9 mouse cellular contexts compared by ENCODE assay signal in the genomic region with DNA sequence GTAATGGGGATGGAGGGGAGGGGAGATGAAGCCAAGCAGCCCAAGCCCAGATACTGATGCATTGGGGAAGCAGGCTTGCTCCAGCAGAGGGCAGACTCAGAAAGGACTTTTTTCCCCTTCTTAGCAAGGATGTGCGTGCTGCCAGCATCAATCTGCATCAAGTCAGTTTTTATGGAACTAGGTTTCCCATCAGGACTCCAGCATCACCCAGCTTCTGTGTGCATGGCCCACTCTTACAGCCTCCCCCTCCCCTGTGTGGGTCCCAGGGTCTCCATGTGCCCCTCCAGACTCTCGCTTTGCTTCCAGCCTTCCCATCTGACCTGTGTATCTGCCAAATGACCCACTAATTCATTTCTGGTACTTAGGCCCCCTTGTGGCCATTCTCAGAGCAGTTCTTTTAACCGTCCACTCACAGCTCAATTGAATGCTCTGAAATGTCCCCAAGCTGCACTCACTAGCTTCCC.
DNase-seq lines count a peak whose midpoint lies in the region; ATAC-seq lines count a peak whose summit lies in the region.
"Had no signal": no experiment of that assay in that cellular context is flagged by ENCODE, and none has a peak within 500 bp of the region (broad histone marks: within the 10 kb centered on the region; RNA-seq: fewer than 3 reads in every experiment).

No protein-coding gene starts in this region.

- peak; percentile 18 for DNase-seq in urinary bladder, postnatal 25 days (ENCODE audit: low spot score)
- no peak for DNase-seq in urinary bladder, postnatal 10 days (ENCODE audit: low spot score)
- DNase-seq in embryonic facial prominence, embryonic 11.5 days (ENCODE audit: low spot score), result peak; percentile 72
- peak; percentile 49 for DNase-seq in heart, postnatal 4 days
- DNase-seq in layer of hippocampus, adult 11-12 months (ENCODE audit: low spot score), result peak; percentile 64
- DNase-seq in lung, postnatal 10 days, result peak; percentile 65
- peak; percentile 31 to 52 for DNase-seq in right cerebral cortex, adult 2 months (ENCODE audit: low spot score in 2 of 2)
- no peak for DNase-seq in thymus, postnatal 4 days

- H3K36me3 ChIP-seq in embryonic facial prominence, embryonic 11.5 days (replicated peaks; ENCODE audit: control insufficient read depth, insufficient read depth, low read depth, low read length), result no peaks in the 10 kb centered on the region

- H3K4me2 ChIP-seq in embryonic facial prominence, embryonic 11.5 days (ENCODE audit: low read depth, low read length), result no peak overlapping the region
- H3K4me2 ChIP-seq: lung, embryonic 15.5 days had no signal

- no peak overlapping the region for H3K9ac ChIP-seq in embryonic facial prominence, embryonic 11.5 days (replicated peaks; ENCODE audit: low read length)
- H3K9ac ChIP-seq: lung, embryonic 15.5 days had no signal

- 18% methylated on average over 3 of the region's 3 CpGs for WGBS in embryonic facial prominence, embryonic 11.5 days

- peak; percentile 32; the same call in 1 of the 2 replicates for ATAC-seq in embryonic facial prominence, embryonic 11.5 days (replicated peaks; ENCODE audit: insufficient number of reproducible peaks, low FRiP score, low TSS enrichment, low read depth)

- no peaks in the 10 kb centered on the region for H3K27me3 ChIP-seq in embryonic facial prominence, embryonic 11.5 days (ENCODE audit: control insufficient read depth, insufficient read depth, low read length)
- H3K27me3 ChIP-seq: lung, embryonic 15.5 days had no signal

- H3K27ac ChIP-seq in embryonic facial prominence, embryonic 11.5 days (replicated peaks; ENCODE audit: low read depth, low read length), result no peak overlapping the region
- H3K27ac ChIP-seq: lung, embryonic 15.5 days had no signal

- no peaks in the 10 kb centered on the region; the same call in 1 of the 2 replicates for H3K4me1 ChIP-seq in embryonic facial prominence, embryonic 11.5 days (ENCODE audit: control insufficient read depth, insufficient read depth, low read length)

- H3K4me3 ChIP-seq in embryonic facial prominence, embryonic 11.5 days (ENCODE audit: low read depth, low read length), result no peak overlapping the region
- H3K4me3 ChIP-seq: lung, embryonic 15.5 days had no signal

- no peaks in the 10 kb centered on the region for H3K9me3 ChIP-seq in embryonic facial prominence, embryonic 11.5 days (replicated peaks; ENCODE audit: control insufficient read depth, low read length)
- H3K9me3 ChIP-seq: lung, embryonic 15.5 days had no signal

Comparison
In these comparisons a context has a peak if more than half of its experiments do, and no peak if none do; other contexts are left out.
1. DNase-seq: peak in urinary bladder, postnatal 25 days (single experiment), embryonic facial prominence, embryonic 11.5 days (single experiment), heart, postnatal 4 days (single experiment), layer of hippocampus, adult 11-12 months (single experiment), lung, postnatal 10 days (single experiment) and right cerebral cortex, adult 2 months (2 of 2); none in urinary bladder, postnatal 10 days (single experiment) and thymus, postnatal 4 days (single experiment).